Mouse (Mus musculus): ENCODE measurements around the gene Dennd4b.

GRCm38 (mm10) chr3:90254419-90255193 lies 10.4 kb upstream of the Dennd4b start:
- TF ChIP-seq CTCF (IDR thresholded peaks at IDR 0.05; ENCODE audit: low read depth) (no peak), EP300 (IDR thresholded peaks at IDR 0.05; ENCODE audit: low read depth) (no peak)
